Mouse (Mus musculus) stomach, postnatal 0 days (tissue): ENCODE data around the gene Als2cr12.

Source experiments
- CTCF ChIP-seq: IDR thresholded peaks from 2 replicates; pipeline ENCODE4 v1.5.1; 2016; ENCODE audit warnings: antibody characterized with exemption, low read depth, mild to moderate bottlenecking, moderate library complexity
- EP300 ChIP-seq: optimal IDR thresholded peaks from 2 replicates; pipeline ENCODE3; 2016; ENCODE audit warnings: antibody characterized with exemption

GRCm38 (mm10) chr1:58614424-58614823 is 81.4 kb downstream of the Als2cr12 start:
- TF ChIP-seq EP300 (peak; percentile 34), CTCF (no peak)
